Mouse (Mus musculus) forelimb bud, embryonic 11.5 days (tissue): ENCODE data around the gene Camk1g.

Experiments used
- DNase-seq: peaks from one replicate; pipeline ENCODE4 v3.0.0-alpha.2; 2012; ENCODE audit warnings: low read depth, low spot score

The Camk1g gene

GRCm38 (mm10) chr1:193370096-193370495, at the start of gene Camk1g:
TSS of gene Camk1g (minus strand) at chr1:193370298.
- peak; percentile 87 for DNase-seq

GRCm38 (mm10) chr1:193419168-193419567, 49.1 kb upstream of the Camk1g start:
- no peak for DNase-seq

- DNase-seq = no peak
Measured at GRCm38 (mm10) chr1:193418656-193419055, 48.6 kb upstream of the Camk1g start.

GRCm38 (mm10) chr1:193414067-193414466, 44.0 kb upstream of the Camk1g start:
- no peak for DNase-seq

GRCm38 (mm10) chr1:193413368-193414000, 43.4 kb upstream of the Camk1g start:
- DNase-seq = no peak

- no peak for DNase-seq
Measured at GRCm38 (mm10) chr1:193407487-193407886, 37.4 kb upstream of the Camk1g start.

- peak; percentile 60 for DNase-seq
Measured at GRCm38 (mm10) chr1:193406059-193406642, 36.1 kb upstream of the Camk1g start.

GRCm38 (mm10) chr1:193401695-193402094, 31.6 kb upstream of the Camk1g start:
- no peak for DNase-seq

- DNase-seq = no peak
Measured at GRCm38 (mm10) chr1:193400348-193400747, 30.2 kb upstream of the Camk1g start.

GRCm38 (mm10) chr1:193398728-193399437, 28.8 kb upstream of the Camk1g start:
- DNase-seq = no peak

- DNase-seq = no peak
Measured at GRCm38 (mm10) chr1:193397109-193397508, 27.0 kb upstream of the Camk1g start.

GRCm38 (mm10) chr1:193392266-193392665, 22.2 kb upstream of the Camk1g start:
- DNase-seq = no peak

GRCm38 (mm10) chr1:193390004-193390403, 19.9 kb upstream of the Camk1g start:
- no peak for DNase-seq

GRCm38 (mm10) chr1:193389505-193389904, 19.4 kb upstream of the Camk1g start:
- DNase-seq = no peak

- DNase-seq = no peak
Measured at GRCm38 (mm10) chr1:193387241-193387640, 17.1 kb upstream of the Camk1g start.

- DNase-seq = peak; percentile 85
Measured at GRCm38 (mm10) chr1:193386136-193386535, 16.0 kb upstream of the Camk1g start.

- DNase-seq = peak; percentile 55
Measured at GRCm38 (mm10) chr1:193382841-193383462, 12.9 kb upstream of the Camk1g start.

- no peak for DNase-seq
Measured at GRCm38 (mm10) chr1:193382435-193382834, 12.3 kb upstream of the Camk1g start.

GRCm38 (mm10) chr1:193381597-193382404, 11.7 kb upstream of the Camk1g start:
- DNase-seq = no peak

GRCm38 (mm10) chr1:193380877-193381276, 10.8 kb upstream of the Camk1g start:
- no peak for DNase-seq

- DNase-seq = no peak
Measured at GRCm38 (mm10) chr1:193379634-193380033, 9.5 kb upstream of the Camk1g start.
